Mouse (Mus musculus): ENCODE data around the gene Fam183b. TPM values are rescaled to one million over a fixed set of nuclear protein-coding genes. Genes with fewer than 3 reads are reported as not detected.

Gene Fam183b
- polyA plus RNA-seq, 1 experiment from 2014 or later, result 1.4 TPM

Other genes with a start within 250 kb of the Fam183b start
- 0.08 TPM in 1 of 2 replicates, not detected in the other for gene Olfr328, start 246.3 kb downstream of the Fam183b start, polyA plus RNA-seq (2016; fragmentation: Nextera tagmentation; extraction: Ambion mirVana)
- gene Olfr224, start 231.4 kb downstream of the Fam183b start, polyA plus RNA-seq (2016; fragmentation: Nextera tagmentation; extraction: Ambion mirVana), result not detected in 2 replicates
- gene Olfr325, start 224.2 kb downstream of the Fam183b start, polyA plus RNA-seq (2016; fragmentation: Nextera tagmentation; extraction: Ambion mirVana), result not detected in 2 replicates
- gene Olfr324, start 206.8 kb downstream of the Fam183b start, polyA plus RNA-seq (2016; fragmentation: Nextera tagmentation; extraction: Ambion mirVana), result not detected in 2 replicates
- gene 2210407C18Rik, start 185.9 kb downstream of the Fam183b start, polyA plus RNA-seq (2016; fragmentation: Nextera tagmentation; extraction: Ambion mirVana), result not detected in 2 replicates
- not detected in 2 replicates for gene Olfr323, start 171.5 kb downstream of the Fam183b start, polyA plus RNA-seq (2016; fragmentation: Nextera tagmentation; extraction: Ambion mirVana)
- gene Trim58, start 161.5 kb downstream of the Fam183b start, polyA plus RNA-seq (2016; fragmentation: Nextera tagmentation; extraction: Ambion mirVana), result 1.1 and 1.2 TPM in 2 replicates
- not detected in 2 replicates for gene Olfr322, start 143.2 kb downstream of the Fam183b start, polyA plus RNA-seq (2016; fragmentation: Nextera tagmentation; extraction: Ambion mirVana)
- not detected in 2 replicates for gene Olfr320, start 120.9 kb downstream of the Fam183b start, polyA plus RNA-seq (2016; fragmentation: Nextera tagmentation; extraction: Ambion mirVana)
- gene Olfr319, start 102.8 kb downstream of the Fam183b start, polyA plus RNA-seq (2016; fragmentation: Nextera tagmentation; extraction: Ambion mirVana), result not detected in 2 replicates
- gene Olfr318, start 77.9 kb downstream of the Fam183b start, polyA plus RNA-seq (2016; fragmentation: Nextera tagmentation; extraction: Ambion mirVana), result not detected in 2 replicates
- gene Olfr317, start 62.7 kb downstream of the Fam183b start, polyA plus RNA-seq (2016; fragmentation: Nextera tagmentation; extraction: Ambion mirVana), result not detected in 2 replicates
- gene Olfr316, start 49.2 kb downstream of the Fam183b start, polyA plus RNA-seq (2016; fragmentation: Nextera tagmentation; extraction: Ambion mirVana), result not detected in 2 replicates
- not detected in 2 replicates for gene Olfr315, start 28.8 kb downstream of the Fam183b start, polyA plus RNA-seq (2016; fragmentation: Nextera tagmentation; extraction: Ambion mirVana)
- not detected in 2 replicates for gene Olfr314, start 19.0 kb downstream of the Fam183b start, polyA plus RNA-seq (2016; fragmentation: Nextera tagmentation; extraction: Ambion mirVana)
- gene Olfr313, start 13.0 kb upstream of the Fam183b start, polyA plus RNA-seq (2016; fragmentation: Nextera tagmentation; extraction: Ambion mirVana), result not detected in 2 replicates
- gene Olfr312, start 27.3 kb upstream of the Fam183b start, polyA plus RNA-seq (2016; fragmentation: Nextera tagmentation; extraction: Ambion mirVana), result 0.04 TPM in 1 of 2 replicates, not detected in the other
- gene Olfr311, start 37.3 kb upstream of the Fam183b start, polyA plus RNA-seq (2016; fragmentation: Nextera tagmentation; extraction: Ambion mirVana), result not detected in 2 replicates
- gene Gm12258, start 45.2 kb upstream of the Fam183b start, polyA plus RNA-seq (2016; fragmentation: Nextera tagmentation; extraction: Ambion mirVana), result 4.4 and 7.4 TPM in 2 replicates
- 4.1 and 8.1 TPM in 2 replicates for gene 2810021J22Rik, start 65.3 kb upstream of the Fam183b start, polyA plus RNA-seq (2016; fragmentation: Nextera tagmentation; extraction: Ambion mirVana)
- 3.9 and 5.4 TPM in 2 replicates for gene Zfp39, start 102.3 kb upstream of the Fam183b start, polyA plus RNA-seq (2016; fragmentation: Nextera tagmentation; extraction: Ambion mirVana)
- gene Btnl10, start 115.9 kb upstream of the Fam183b start, polyA plus RNA-seq (2016; fragmentation: Nextera tagmentation; extraction: Ambion mirVana), result not detected in 2 replicates
- gene Rnf187, start 137.0 kb upstream of the Fam183b start, polyA plus RNA-seq (2016; fragmentation: Nextera tagmentation; extraction: Ambion mirVana), result 169 and 213 TPM in 2 replicates
- 4.8 and 9.8 TPM in 2 replicates for gene Hist3h2ba, start 147.0 kb upstream of the Fam183b start, polyA plus RNA-seq (2016; fragmentation: Nextera tagmentation; extraction: Ambion mirVana)
- gene Hist3h2a, start 152.7 kb upstream of the Fam183b start, polyA plus RNA-seq (2016; fragmentation: Nextera tagmentation; extraction: Ambion mirVana), result 15.5 and 15.9 TPM in 2 replicates
- 0.75 and 0.79 TPM in 2 replicates for gene Trim17, start 152.7 kb upstream of the Fam183b start, polyA plus RNA-seq (2016; fragmentation: Nextera tagmentation; extraction: Ambion mirVana)
- 24.0 and 31.4 TPM in 2 replicates for gene Trim11, start 176.1 kb upstream of the Fam183b start, polyA plus RNA-seq (2016; fragmentation: Nextera tagmentation; extraction: Ambion mirVana)

Data from heart, embryonic 10.5 days (tissue).